Mouse (Mus musculus): ENCODE data around the gene Cntnap3. TPM values are rescaled to one million over a fixed set of nuclear protein-coding genes. Genes with fewer than 3 reads are reported as not detected.

Gene Cntnap3
- total and polyA plus RNA-seq, 2 experiments from 2014 or later, result 4.0 to 5.8 TPM

GRCm38 (mm10) chr13:64716791-64717190, 187.0 kb downstream of the Cntnap3 start:
- no peak overlapping the region for H3K27ac ChIP-seq (ENCODE audit: low read depth, low read length)
- no peaks in the 10 kb centered on the region for H3K27me3 ChIP-seq (ENCODE audit: insufficient read depth, low read length)
- H3K4me1 ChIP-seq (ENCODE audit: insufficient read depth), result no peaks in the 10 kb centered on the region
- no peak overlapping the region for H3K4me2 ChIP-seq (ENCODE audit: low read depth)
- 79% methylated on average over 2 of the region's 2 CpGs for WGBS
- H3K9me3 ChIP-seq (ENCODE audit: low read length), result no peaks in the 10 kb centered on the region
- TF ChIP-seq CTCF (IDR thresholded peaks at IDR 0.05; ENCODE audit: low read depth), result no peak
- no peaks in the 10 kb centered on the region for H3K36me3 ChIP-seq (ENCODE audit: insufficient read depth)
- DNase-seq (no peak), ATAC-seq (no peak)
- no peak overlapping the region for H3K9ac ChIP-seq
- H3K4me3 ChIP-seq (ENCODE audit: low read depth, low read length), result no peak overlapping the region

GRCm38 (mm10) chr13:64692463-64692862, 211.3 kb downstream of the Cntnap3 start:
- H3K4me2 ChIP-seq (ENCODE audit: low read depth), result no peak overlapping the region
- H3K27ac ChIP-seq (ENCODE audit: low read depth, low read length), result no peak overlapping the region
- no peak overlapping the region for H3K9ac ChIP-seq
- TF ChIP-seq CTCF (IDR thresholded peaks at IDR 0.05; ENCODE audit: low read depth), result no peak
- H3K4me3 ChIP-seq (ENCODE audit: low read depth, low read length), result no peak overlapping the region
- H3K9me3 ChIP-seq (ENCODE audit: low read length), result no peaks in the 10 kb centered on the region
- H3K4me1 ChIP-seq (ENCODE audit: insufficient read depth), result no peaks in the 10 kb centered on the region
- H3K27me3 ChIP-seq (ENCODE audit: insufficient read depth, low read length), result no peaks in the 10 kb centered on the region
- DNase-seq, result no peak
- H3K36me3 ChIP-seq (ENCODE audit: insufficient read depth), result no peaks in the 10 kb centered on the region
- no peak for ATAC-seq
- WGBS, result 83% methylated on average over 1 of the region's 1 CpGs

Other genes with a start within 250 kb of the Cntnap3 start
- gene Spata31, start 13.5 kb upstream of the Cntnap3 start, total RNA-seq (2014; rRNA removed), result not detected in 2 replicates
- not detected in 2 replicates for gene Spata31, start 13.5 kb upstream of the Cntnap3 start, polyA plus RNA-seq (2015; fragmentation: Nextera tagmentation; extraction: Ambion mirVana)
- gene Spata31d1c, start 129.1 kb upstream of the Cntnap3 start, total RNA-seq (2014; rRNA removed), result not detected in 2 replicates
- not detected in 2 replicates for gene Spata31d1c, start 129.1 kb upstream of the Cntnap3 start, polyA plus RNA-seq (2015; fragmentation: Nextera tagmentation; extraction: Ambion mirVana)
- gene Prss47, start 148.8 kb upstream of the Cntnap3 start, total RNA-seq (2014; rRNA removed), result not detected in 2 replicates
- not detected in 2 replicates for gene Prss47, start 148.8 kb upstream of the Cntnap3 start, polyA plus RNA-seq (2015; fragmentation: Nextera tagmentation; extraction: Ambion mirVana)
- gene Mfsd14b, start 209.0 kb upstream of the Cntnap3 start, total RNA-seq (2014; rRNA removed), result 28.2 and 38.0 TPM in 2 replicates
- 13.7 and 18.4 TPM in 2 replicates for gene Mfsd14b, start 209.0 kb upstream of the Cntnap3 start, polyA plus RNA-seq (2015; fragmentation: Nextera tagmentation; extraction: Ambion mirVana)
- gene Olfr465-ps1, start 234.1 kb upstream of the Cntnap3 start, total RNA-seq (2014; rRNA removed), result not detected in 2 replicates
- gene Olfr465-ps1, start 234.1 kb upstream of the Cntnap3 start, polyA plus RNA-seq (2015; fragmentation: Nextera tagmentation; extraction: Ambion mirVana), result not detected in 2 replicates
- not detected in 2 replicates for gene Olfr466, start 246.3 kb upstream of the Cntnap3 start, total RNA-seq (2014; rRNA removed)
- not detected in 2 replicates for gene Olfr466, start 246.3 kb upstream of the Cntnap3 start, polyA plus RNA-seq (2015; fragmentation: Nextera tagmentation; extraction: Ambion mirVana)